Mouse (Mus musculus) heart, adult 8-10 months (tissue): ENCODE measurements around the gene Syt15. TPM values are rescaled to one million over a fixed set of nuclear protein-coding genes. Genes with fewer than 3 reads are reported as not detected.
A peak's percentile ranks its signal among the peaks of the same experiment; 100 is the strongest.

ENCODE experiments used
- DNase-seq: peaks from one replicate; pipeline ENCODE4 v3.0.0; 2022; ENCODE audit warnings: low spot score
- total RNA-seq, 4 experiments: library from RNA; stranded (reverse); gene quantifications; 2 replicates each; pipeline ENCODE4 v1.2.4; 2022

Syt15 gene
- total RNA-seq: under 1 TPM; 0.47 to 0.66 (median 0.53) TPM

GRCm38 (mm10) chr14:34219295-34219694 lies at the start of gene Syt15:
Syt15 (plus strand) TSS chr14:34219595.
- DNase-seq: no peak

DNA sequence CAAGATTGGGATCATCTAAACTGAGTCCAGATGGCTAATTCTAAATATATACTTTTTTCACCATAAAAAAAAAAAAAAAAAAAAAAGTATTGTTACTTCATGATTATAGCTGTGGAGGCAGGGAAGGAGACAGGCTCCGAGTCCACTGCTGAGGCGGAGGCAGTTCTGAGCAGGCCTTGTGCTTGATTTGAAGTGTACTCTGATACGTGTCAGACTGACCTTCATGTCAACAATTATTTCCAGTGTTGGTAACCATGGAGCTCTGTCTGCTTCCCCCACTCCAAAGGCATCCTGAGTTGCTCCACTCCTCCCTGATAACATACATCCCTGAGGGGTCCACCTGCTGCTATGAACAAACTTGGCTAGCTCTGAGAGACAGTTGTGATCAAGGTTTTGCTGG lies 48.3 kb upstream of the Syt15 start:
- no peak for DNase-seq

DNA sequence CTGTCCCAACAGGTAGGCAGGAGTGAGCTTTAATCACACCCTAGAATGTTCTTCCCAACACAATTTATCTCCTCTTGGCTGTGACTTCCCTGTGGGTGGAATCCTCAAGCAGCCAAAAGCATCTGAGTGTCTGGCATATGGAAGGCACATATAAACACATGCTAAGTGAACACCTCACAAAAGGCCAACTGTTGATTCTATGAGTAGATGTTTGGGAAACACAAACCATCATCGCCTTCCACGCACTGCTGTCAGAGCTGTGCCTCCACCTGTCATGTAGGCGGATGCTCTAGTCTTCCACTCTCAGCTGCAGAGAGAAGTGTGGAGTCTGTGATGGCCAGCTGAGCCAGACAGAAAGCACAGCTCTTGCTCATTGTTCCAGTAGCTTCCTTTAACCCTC lies 40.0 kb upstream of the Syt15 start:
- DNase-seq: no peak

GRCm38 (mm10) chr14:34183101-34183500 lies 36.3 kb upstream of the Syt15 start:
- DNase-seq: no peak

DNA sequence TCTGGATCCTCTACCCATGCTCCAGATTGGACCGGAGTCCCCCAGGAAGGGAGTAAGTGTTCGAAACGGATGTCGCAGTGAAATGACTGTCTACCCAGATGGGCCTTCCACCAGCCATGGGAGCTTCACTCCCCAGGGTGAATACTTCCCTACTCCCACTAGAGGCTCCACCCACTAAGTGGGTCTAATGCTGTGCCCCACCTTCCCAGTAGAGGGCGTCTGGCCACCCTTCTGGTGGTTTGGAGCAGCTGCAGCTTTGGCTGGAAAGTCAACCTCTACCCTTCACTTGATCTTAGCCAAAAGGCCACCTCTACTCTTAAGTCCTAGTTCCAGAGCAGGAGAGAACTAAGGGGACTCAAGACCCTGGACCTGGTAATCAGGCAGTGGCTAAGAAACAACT lies 30.8 kb upstream of the Syt15 start:
- DNase-seq: peak; percentile 22

DNA sequence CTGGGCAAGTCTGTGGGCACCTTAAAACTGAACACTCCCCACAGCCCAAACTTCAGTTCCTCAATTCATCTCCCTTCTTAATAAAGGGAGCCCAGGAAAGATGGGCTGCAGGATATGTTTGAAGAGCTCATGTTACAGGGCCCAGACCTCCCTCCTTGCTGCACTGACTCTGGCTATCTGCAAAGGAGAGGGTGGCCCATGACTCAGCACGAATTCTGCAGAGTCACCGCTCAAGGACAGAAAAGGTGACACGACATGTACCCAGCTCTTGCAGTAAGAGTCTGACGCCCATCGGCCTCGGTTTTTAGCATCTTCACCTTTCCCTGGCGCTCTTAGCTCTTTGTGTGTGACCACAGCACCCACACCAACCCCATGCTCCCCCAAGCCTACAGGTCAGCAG lies 29.0 kb upstream of the Syt15 start:
- no peak for DNase-seq

- DNase-seq: no peak
These were observed 25.5 kb upstream of the Syt15 start for GRCm38 (mm10) chr14:34193879-34194278.

DNA sequence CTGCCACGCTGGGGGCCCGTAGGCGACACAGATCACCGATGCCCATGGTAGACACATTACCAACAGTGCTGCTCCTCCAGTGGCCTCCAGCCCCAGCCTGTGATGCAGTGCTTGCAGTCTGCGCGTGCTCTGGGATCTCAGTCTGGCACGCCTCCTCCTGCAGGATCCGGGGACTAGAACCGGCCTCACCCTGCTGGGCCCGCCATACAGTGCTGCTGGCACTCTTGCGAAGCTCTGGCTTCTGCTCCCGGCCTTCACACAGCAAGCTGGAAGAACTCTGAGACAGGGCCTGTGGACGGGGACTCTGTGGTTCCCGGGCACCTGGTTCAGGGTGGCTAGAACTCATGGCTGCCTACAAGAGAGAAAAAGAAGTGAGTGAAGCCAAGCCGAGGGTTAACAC lies 23.9 kb upstream of the Syt15 start:
- DNase-seq: no peak

- DNase-seq: no peak
These were observed 22.7 kb upstream of the Syt15 start for GRCm38 (mm10) chr14:34196706-34197105.

- no peak for DNase-seq
These were observed 18.6 kb upstream of the Syt15 start for GRCm38 (mm10) chr14:34200738-34201230.

GRCm38 (mm10) chr14:34201231-34202035 lies 18.0 kb upstream of the Syt15 start, which contains the start of gene Gprin2:
Gprin2 (minus strand) TSS chr14:34201653.
- no peak for DNase-seq

- no peak for DNase-seq
These were observed 11.4 kb upstream of the Syt15 start for GRCm38 (mm10) chr14:34207996-34208395.

- peak; percentile 19 for DNase-seq
These were observed 10.7 kb upstream of the Syt15 start for GRCm38 (mm10) chr14:34208651-34209050.

DNA sequence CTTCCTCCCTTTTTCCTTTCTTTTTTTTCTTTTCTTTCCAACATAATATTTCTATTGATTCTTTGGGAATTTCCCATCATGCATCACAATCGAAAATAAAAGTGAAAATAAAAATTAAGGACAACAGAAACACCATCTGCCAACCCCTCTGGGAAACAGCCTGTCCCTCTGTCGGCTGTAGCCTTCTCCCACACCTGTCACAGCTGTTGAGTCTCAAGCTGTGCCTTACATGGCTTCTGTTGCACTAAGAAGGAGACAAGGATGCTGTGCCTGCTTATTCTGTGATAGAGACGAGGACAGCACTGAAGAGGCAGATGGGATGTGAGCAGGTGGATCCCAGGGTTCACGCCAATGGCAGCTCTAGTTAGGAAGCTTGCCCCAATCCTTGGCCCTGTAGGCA lies 10.3 kb upstream of the Syt15 start:
- no peak for DNase-seq

DNA sequence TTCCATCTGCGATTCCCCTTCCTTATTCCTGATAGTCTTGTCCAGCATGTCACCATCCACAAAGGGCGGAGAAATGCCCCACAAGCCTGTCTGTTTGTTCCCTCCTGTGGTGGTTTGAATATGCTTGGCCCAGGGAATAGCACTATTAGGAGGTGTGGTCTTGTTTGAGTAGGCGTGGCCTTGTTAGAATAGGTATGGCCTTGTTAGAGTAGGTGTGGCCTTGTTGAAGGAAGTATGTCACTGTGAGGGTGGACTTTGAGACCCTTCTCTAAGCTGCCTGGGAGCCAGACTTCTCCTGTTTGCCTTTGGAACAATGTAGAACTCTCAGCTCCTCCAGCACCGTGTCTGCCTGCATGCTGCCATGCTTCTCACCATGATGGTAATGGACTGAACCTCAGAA lies 9.5 kb upstream of the Syt15 start:
- no peak for DNase-seq

DNA sequence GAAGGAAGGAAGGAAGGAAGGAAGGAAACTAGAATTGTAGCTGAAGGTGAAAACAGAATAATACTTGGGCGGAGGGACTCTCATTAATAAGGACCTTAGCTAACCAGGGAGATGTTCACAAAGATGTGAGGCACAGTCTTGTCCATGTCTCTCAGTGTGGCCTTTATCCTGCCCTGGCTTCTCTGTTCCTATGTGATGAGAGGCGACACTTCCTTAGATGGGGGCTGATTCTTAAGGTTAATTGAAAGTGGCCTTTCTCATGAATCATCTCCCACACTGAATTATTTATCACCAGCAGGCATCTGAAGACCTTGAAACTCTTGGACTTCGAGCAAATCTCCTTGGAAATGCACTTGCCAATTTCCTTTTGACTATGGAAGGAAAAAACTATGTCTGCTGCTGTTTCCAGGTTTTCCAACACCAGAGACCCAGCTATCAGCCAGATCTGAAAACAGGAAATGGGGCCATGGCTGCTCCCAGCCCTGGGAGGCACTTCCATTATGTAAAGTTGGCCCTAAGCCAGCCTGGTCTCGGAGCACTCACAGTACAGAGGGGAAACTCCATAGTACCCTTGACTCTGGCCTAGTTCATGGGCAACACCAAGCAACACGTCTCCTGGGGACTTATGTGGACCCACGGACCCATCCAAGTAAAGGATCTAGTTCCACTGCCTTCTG lies 3.8 kb upstream of the Syt15 start:
- no peak for DNase-seq

- no peak for DNase-seq
These were observed 397 bp downstream of the Syt15 start for GRCm38 (mm10) chr14:34219786-34220198.

DNA sequence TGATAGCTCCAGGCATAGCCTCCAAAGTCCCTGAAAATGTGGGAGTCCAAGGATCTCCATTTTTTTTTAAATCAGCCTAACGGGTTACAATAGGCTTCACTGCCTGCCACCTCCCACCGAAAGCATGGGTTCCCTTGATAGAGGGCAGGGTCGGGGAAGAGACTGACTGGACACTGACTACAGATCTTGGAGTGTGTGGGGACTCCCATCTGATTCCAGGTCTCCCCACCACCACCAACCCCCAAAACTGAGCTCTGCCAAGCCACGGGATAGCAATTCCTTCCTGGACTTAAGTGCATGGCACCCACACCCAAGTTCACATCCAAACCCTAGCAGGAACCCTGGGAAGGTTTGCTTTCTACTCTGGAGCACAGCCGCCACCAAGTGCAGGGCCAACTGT lies 1.0 kb downstream of the Syt15 start:
- no peak for DNase-seq

- no peak for DNase-seq
These were observed 2.2 kb downstream of the Syt15 start for GRCm38 (mm10) chr14:34221416-34222077.

DNA sequence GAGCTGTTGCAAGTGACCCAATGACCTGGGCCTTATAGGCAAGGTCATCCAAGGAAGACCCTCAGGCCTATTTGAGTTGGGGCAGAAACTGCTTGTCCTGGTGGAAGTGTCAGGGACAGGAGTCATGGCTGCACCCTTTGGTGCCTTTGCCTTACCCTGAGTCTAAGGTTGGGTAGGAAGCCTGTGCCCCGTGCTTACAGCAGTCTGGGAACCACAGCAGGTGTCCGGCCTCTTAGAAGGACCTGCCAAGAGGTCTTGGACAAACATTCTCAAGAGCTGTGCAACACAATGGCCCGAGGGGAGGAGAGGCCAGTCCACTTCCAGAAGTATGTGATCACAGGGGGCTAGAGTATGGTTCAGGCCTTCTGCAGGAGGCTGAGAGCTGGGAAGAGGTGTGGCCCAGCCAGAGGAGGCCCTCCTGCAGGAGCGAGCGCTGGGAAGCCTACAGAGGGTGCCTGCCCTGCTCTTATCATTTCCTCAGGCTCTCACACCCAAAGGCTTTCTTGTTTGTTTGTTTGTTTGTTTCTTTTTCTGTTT lies 4.0 kb downstream of the Syt15 start:
- DNase-seq: no peak

- DNase-seq: no peak
These were observed 6.6 kb downstream of the Syt15 start for GRCm38 (mm10) chr14:34225986-34226385.

- DNase-seq: no peak
These were observed 7.2 kb downstream of the Syt15 start for GRCm38 (mm10) chr14:34226566-34226965.
